Mouse (Mus musculus) limb, embryonic 11.5 days (tissue): ENCODE results near the gene Mxd3. TPM values are rescaled to one million over a fixed set of nuclear protein-coding genes. Genes with fewer than 3 reads are reported as not detected.

Source experiments
- ATAC-seq: fragments of 200-750 bp; cut with Nextera tagmentation; 2 replicates; pipeline ENCODE4 v1.8.0; 2017; ENCODE audit warnings: low read depth; ENCODE audit not compliant: insufficient number of reproducible peaks, low FRiP score, low TSS enrichment
- DNase-seq: peaks from one replicate; pipeline ENCODE4 v3.0.0-alpha.2; 2015; ENCODE audit warnings: low spot score
- H3K27ac ChIP-seq: fragments of 300-500 bp; sonication (generic); replicated peaks from 2 replicates; pipeline ENCODE4 v1.5.1; 2014; ENCODE audit warnings: low read depth, mild to moderate bottlenecking, low read length
- H3K27me3 ChIP-seq: fragments of 300-500 bp; sonication (generic); 2 replicates; pipeline ENCODE4 v1.6.1; 2014; ENCODE audit warnings: mild to moderate bottlenecking, low read length, mixed read lengths; ENCODE audit not compliant: control insufficient read depth, insufficient read depth
- H3K36me3 ChIP-seq: fragments of 300-500 bp; sonication (generic); 2 replicates; pipeline ENCODE4 v1.6.1; 2014; ENCODE audit warnings: mild to moderate bottlenecking, low read length, moderate library complexity, mixed read lengths; ENCODE audit not compliant: control insufficient read depth, insufficient read depth
- H3K4me1 ChIP-seq: fragments of 300-500 bp; sonication (generic); 2 replicates; pipeline ENCODE4 v1.6.1; 2014; ENCODE audit warnings: low read length, mixed read lengths; ENCODE audit not compliant: control insufficient read depth, insufficient read depth
- H3K4me2 ChIP-seq: fragments of 300-500 bp; sonication (generic); 2 replicates; pipeline ENCODE4 v1.6.1; 2014; ENCODE audit warnings: low read depth, mild to moderate bottlenecking, moderate library complexity; ENCODE audit not compliant: severe bottlenecking
- H3K4me3 ChIP-seq: fragments of 300-500 bp; sonication (generic); 2 replicates; pipeline ENCODE4 v1.5.1; 2014; ENCODE audit warnings: low read depth, low read length
- H3K9ac ChIP-seq: fragments of 300-500 bp; sonication (generic); 2 replicates; pipeline ENCODE4 v1.6.1; 2014; ENCODE audit warnings: mild to moderate bottlenecking, low read length
- H3K9me3 ChIP-seq: fragments of 300-500 bp; sonication (generic); 2 replicates; pipeline ENCODE4 v1.6.1; 2016; ENCODE audit warnings: low read length; ENCODE audit not compliant: control insufficient read depth
- WGBS: fragments of 180-500 bp; shearing (Covaris S2); extraction: QIAGEN DNeasy Blood & Tissue Kit; methylation state at CpG from one replicate; pipeline ENCODE4 v1.1.7; 2014; 5-methylcytosine and 5-hydroxymethylcytosine counted together
- polyA plus RNA-seq: library from polyadenylated mRNA; unstranded; fragments of >200 nt; fragmentation: Nextera tagmentation; extraction: Ambion mirVana; gene quantifications from 2 replicates; pipeline ENCODE4 v1.2.1, GENCODE M21; 2014

Gene Mxd3
- polyA plus RNA-seq, 1 experiment from 2014 or later: 28.9 TPM

- no peaks in the 10 kb centered on the region for H3K4me1 ChIP-seq
- no peaks in the 10 kb centered on the region for H3K27me3 ChIP-seq
- H3K9ac ChIP-seq: no peak overlapping the region
- no peak for DNase-seq
- no peak overlapping the region for H3K27ac ChIP-seq
- no peak for ATAC-seq
- no peaks in the 10 kb centered on the region for H3K36me3 ChIP-seq
- H3K4me2 ChIP-seq: no peak overlapping the region
- H3K4me3 ChIP-seq: no peak overlapping the region
- WGBS: 30% methylated on average over 2 of the region's 2 CpGs
- H3K9me3 ChIP-seq: no peaks in the 10 kb centered on the region
These were observed 9.6 kb upstream of the Mxd3 start for GRCm38 (mm10) chr13:55339259-55339658.

- Histone ChIP-seq H3K9me3 (no peaks in the 10 kb centered on the region), H3K27ac (no peak overlapping the region), H3K4me1 (no peaks in the 10 kb centered on the region), H3K36me3 (no peaks in the 10 kb centered on the region), H3K9ac (no peak overlapping the region), H3K4me2 (no peak overlapping the region), H3K4me3 (no peak overlapping the region), H3K27me3 (no peaks in the 10 kb centered on the region)
- ATAC-seq (no peak), DNase-seq (no peak)
- 71% methylated on average over 12 of the region's 12 CpGs for WGBS
These were observed 8.8 kb upstream of the Mxd3 start for GRCm38 (mm10) chr13:55338131-55339054.

- ATAC-seq (no peak), DNase-seq (no peak)
- no peak overlapping the region for H3K4me3 ChIP-seq
- no peaks in the 10 kb centered on the region for H3K36me3 ChIP-seq
- WGBS: 69% methylated on average over 10 of the region's 10 CpGs
- H3K4me1 ChIP-seq: no peaks in the 10 kb centered on the region
- H3K9me3 ChIP-seq: no peaks in the 10 kb centered on the region
- no peak overlapping the region for H3K9ac ChIP-seq
- H3K4me2 ChIP-seq: no peak overlapping the region
- H3K27ac ChIP-seq: no peak overlapping the region
- no peaks in the 10 kb centered on the region for H3K27me3 ChIP-seq
These were observed 7.8 kb upstream of the Mxd3 start for GRCm38 (mm10) chr13:55337341-55337975.

GRCm38 (mm10) chr13:55335701-55336100 lies 6.1 kb upstream of the Mxd3 start:
- H3K4me1 ChIP-seq: peaks cover 4% of the 10 kb centered on the region
- DNase-seq (no peak), ATAC-seq (no peak)
- no peaks in the 10 kb centered on the region for H3K36me3 ChIP-seq
- H3K27me3 ChIP-seq: no peaks in the 10 kb centered on the region
- H3K4me3 ChIP-seq: no peak overlapping the region
- no peak overlapping the region for H3K4me2 ChIP-seq
- no peak overlapping the region for H3K27ac ChIP-seq
- 95% methylated on average over 4 of the region's 4 CpGs for WGBS
- no peaks in the 10 kb centered on the region for H3K9me3 ChIP-seq
- H3K9ac ChIP-seq: no peak overlapping the region

GRCm38 (mm10) chr13:55332331-55332730 lies 2.7 kb upstream of the Mxd3 start:
- DNase-seq: no peak
- no peak overlapping the region for H3K9ac ChIP-seq
- H3K36me3 ChIP-seq: no peaks in the 10 kb centered on the region
- no peak overlapping the region for H3K27ac ChIP-seq
- WGBS: 94% methylated on average over 3 of the region's 3 CpGs
- H3K9me3 ChIP-seq: no peaks in the 10 kb centered on the region
- H3K4me1 ChIP-seq: peaks cover 16% of the 10 kb centered on the region
- ATAC-seq: no peak
- no peaks in the 10 kb centered on the region for H3K27me3 ChIP-seq
- H3K4me3 ChIP-seq: no peak overlapping the region
- no peak overlapping the region for H3K4me2 ChIP-seq

- Histone ChIP-seq H3K27ac (peak overlapping the region; percentile 92), H3K4me1 (peaks cover 16% of the 10 kb centered on the region), H3K27me3 (no peaks in the 10 kb centered on the region), H3K9ac (peak overlapping the region; percentile 79; the same call in 1 of the 2 replicates), H3K4me2 (peak overlapping the region; percentile 94), H3K4me3 (peak overlapping the region; percentile 69), H3K9me3 (no peaks in the 10 kb centered on the region), H3K36me3 (peaks cover 7% of the 10 kb centered on the region)
- no peak for ATAC-seq
- peak; percentile 40 for DNase-seq
- 44% methylated on average over 14 of the region's 14 CpGs for WGBS
These were observed 1.2 kb upstream of the Mxd3 start for GRCm38 (mm10) chr13:55330567-55331400.

GRCm38 (mm10) chr13:55329109-55329682 lies 427 bp downstream of the Mxd3 start:
- Histone ChIP-seq H3K27me3 (no peaks in the 10 kb centered on the region), H3K4me3 (peak overlapping the region; percentile 69), H3K36me3 (peaks cover 15% of the 10 kb centered on the region), H3K9ac (peak overlapping the region; percentile 79), H3K27ac (peak overlapping the region; percentile 62; the same call in 1 of the 2 replicates), H3K4me2 (peak overlapping the region; percentile 94), H3K4me1 (peaks cover 16% of the 10 kb centered on the region), H3K9me3 (no peaks in the 10 kb centered on the region)
- ATAC-seq: peak; percentile 45
- WGBS: 1% methylated on average over 28 of the region's 29 CpGs
- DNase-seq: no peak

GRCm38 (mm10) chr13:55328641-55329040 lies 982 bp downstream of the Mxd3 start:
- Histone ChIP-seq H3K9ac (peak overlapping the region; percentile 79), H3K4me1 (peaks cover 16% of the 10 kb centered on the region), H3K4me3 (peak overlapping the region; percentile 69), H3K36me3 (peaks cover 15% of the 10 kb centered on the region), H3K27ac (no peak overlapping the region), H3K4me2 (peak overlapping the region; percentile 94), H3K27me3 (no peaks in the 10 kb centered on the region), H3K9me3 (no peaks in the 10 kb centered on the region)
- DNase-seq: no peak
- no peak for ATAC-seq
- 74% methylated on average over 4 of the region's 4 CpGs for WGBS
